Mouse (Mus musculus): ENCODE data around the gene Zfp592.
"Not testable (repeated sequence)": the region's sequence is repeated elsewhere in the genome, so short reads cannot be mapped to it uniquely, and the experiment has no call there.

Gene Zfp592

DNA sequence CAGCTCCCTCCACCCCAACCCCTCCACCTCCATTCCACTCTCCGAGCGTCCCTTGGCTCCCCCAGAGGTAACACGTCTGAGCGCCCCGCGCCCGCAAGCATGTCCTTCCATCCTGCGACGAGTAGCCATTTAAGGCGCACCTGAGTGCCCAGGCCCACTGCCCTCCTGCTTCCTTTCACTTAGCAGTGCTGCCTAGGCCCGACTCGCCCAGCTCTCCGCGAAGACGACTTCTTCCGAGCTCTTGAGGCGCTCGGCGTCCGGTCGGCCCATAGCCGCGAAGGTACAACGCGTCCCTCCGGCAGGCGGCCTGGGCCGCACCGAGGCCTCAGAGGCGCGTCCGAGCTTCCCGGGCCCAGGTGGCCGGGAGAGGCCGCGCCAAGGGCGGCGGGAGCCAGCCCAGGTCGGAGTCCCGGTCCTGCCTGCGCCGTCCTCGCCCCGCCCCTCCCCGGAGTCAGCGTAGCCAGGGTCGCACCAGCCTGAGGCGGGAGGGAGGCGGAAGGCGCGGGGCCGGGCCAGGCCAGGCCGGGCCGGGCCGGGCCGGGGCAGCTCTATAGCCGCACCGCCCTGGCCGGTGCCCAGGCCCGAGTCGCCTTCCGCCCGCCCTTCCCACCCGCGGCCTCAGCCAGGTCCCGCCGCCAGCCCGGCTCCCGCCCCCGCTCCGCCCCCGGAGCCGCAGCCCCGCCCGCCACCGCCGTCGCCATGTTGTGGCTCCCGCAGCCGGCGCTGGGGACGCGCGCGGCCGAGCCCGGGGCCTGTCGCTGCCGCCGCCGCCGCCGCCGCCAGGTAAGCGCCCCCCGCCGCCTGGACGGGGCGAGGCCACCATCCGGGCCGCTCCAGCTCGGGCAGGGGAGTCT lies at the start of gene Zfp592:
TSS of gene Zfp592 (plus strand) at position 702 of the 854 bp plus-strand sequence.
- no peak for DNase-seq (ENCODE audit: low read depth, low spot score)

DNA sequence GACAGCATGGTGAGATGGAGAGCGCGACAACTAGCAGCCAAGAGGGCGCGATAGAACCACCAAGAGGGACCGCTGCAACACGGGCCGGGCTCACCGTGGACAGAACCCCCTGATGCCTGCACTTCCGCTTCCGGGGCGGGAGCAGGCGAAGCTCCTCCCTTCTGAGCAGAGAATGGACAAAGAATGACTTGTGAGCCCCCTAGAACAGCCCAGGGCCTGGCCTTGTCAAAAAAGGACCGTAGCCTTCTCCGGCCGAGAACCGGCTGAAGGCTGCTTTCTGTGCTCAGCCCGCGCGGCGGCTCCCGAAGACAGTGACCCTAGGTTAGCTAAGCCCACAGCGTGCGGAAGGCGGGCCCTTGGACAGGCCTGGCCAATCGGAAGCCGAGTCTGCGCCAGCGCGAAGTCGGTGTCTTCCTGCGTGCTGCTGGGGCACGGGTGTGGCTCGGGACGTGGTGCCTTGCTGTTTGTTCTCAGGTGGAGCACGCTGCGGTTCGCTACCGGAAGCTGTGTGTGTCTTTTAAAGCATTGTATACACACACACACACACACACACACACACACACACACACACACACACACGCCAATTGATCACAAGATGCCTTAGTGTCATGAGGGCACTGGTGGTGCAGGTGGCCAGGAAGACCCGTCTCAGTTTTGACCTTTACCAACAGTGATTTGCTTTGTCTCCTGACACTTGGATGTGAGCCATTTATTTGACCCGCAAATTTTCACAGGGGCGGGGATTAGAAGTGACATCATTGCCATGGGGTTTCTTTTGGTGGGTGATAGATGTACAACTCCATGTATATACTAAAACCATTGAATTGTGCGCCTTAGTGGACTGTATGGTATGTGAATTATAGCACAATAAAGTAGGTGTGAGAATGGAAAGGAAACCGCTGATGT lies 45.8 kb upstream of the Zfp592 start, which contains the start of gene Sec11a:
TSS of gene Sec11a (minus strand) at position 336 of the 906 bp plus-strand sequence.
- DNase-seq (ENCODE audit: low read depth, low spot score), result peak; percentile 93

GRCm38 (mm10) chr7:80951461-80951860 lies 42.0 kb upstream of the Zfp592 start:
- DNase-seq (ENCODE audit: low read depth, low spot score), result no peak

DNA sequence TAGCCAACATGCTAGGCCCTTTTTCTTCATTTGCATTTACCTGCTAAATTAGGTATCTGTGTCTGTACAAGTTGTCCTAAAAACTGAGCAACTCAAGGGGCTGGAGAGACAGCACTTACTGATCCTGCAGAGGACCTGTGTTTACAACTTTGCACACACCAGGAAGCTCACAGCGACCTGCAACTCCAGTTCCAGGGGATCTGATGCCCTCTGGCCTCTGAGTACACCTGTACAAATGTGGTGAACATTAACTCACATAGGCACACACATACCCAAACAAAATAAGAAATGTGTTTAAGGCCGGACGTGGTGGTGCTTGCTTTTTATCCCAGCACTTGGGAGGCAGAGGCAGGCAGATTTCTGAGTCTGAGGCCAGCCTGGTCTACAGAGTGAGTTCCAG lies 41.3 kb upstream of the Zfp592 start:
- DNase-seq (ENCODE audit: low read depth, low spot score), result no peak

GRCm38 (mm10) chr7:80954251-80954650 lies 39.2 kb upstream of the Zfp592 start:
- no peak for DNase-seq (ENCODE audit: low read depth, low spot score)

GRCm38 (mm10) chr7:80956891-80957290 lies 36.6 kb upstream of the Zfp592 start:
- DNase-seq (ENCODE audit: low read depth, low spot score), result no peak

DNA sequence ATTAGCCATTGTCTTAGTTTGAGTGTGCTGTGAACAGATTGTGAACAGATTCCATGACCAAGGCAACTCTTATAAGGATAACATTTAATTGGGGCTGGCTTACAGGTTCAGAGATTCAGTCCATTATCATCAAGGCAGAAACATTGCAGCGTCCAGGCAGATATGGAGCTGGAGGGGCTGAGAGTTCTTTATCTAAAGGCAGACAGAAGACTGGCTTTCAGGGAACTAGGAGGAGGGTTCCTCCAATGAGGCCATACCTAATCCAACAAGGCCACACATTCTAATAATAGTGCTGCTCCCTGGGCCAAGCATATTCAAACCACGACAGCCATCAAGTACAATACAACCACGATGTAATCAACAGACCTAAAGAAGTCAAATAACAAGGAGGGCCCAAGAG lies 34.5 kb upstream of the Zfp592 start:
- no peak for DNase-seq (ENCODE audit: low read depth, low spot score)

- DNase-seq (ENCODE audit: low read depth, low spot score), result no peak
These were observed 30.7 kb upstream of the Zfp592 start for GRCm38 (mm10) chr7:80962799-80963198.

- no peak for DNase-seq (ENCODE audit: low read depth, low spot score)
These were observed 22.6 kb upstream of the Zfp592 start for GRCm38 (mm10) chr7:80970913-80971312.

DNA sequence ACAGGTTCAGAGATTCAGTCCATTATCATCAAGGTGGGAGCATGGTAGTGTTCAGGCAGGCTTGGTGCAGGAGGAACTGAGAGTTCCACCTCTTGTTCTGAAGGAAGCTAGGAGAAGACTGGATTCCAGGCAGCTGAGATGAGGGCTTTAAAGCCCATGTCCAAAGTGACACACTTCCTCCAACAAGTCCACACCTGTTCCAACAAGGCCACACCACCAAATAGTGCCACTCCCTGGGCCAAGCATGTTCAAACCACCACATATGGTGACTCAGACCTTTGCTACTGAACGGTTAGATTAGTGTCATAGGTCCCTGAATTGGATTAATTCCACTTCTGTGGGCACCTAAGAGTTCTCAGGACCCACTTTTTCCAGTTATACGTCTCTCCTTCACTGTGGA lies 22.1 kb upstream of the Zfp592 start:
- no peak for DNase-seq (ENCODE audit: low read depth, low spot score)

DNA sequence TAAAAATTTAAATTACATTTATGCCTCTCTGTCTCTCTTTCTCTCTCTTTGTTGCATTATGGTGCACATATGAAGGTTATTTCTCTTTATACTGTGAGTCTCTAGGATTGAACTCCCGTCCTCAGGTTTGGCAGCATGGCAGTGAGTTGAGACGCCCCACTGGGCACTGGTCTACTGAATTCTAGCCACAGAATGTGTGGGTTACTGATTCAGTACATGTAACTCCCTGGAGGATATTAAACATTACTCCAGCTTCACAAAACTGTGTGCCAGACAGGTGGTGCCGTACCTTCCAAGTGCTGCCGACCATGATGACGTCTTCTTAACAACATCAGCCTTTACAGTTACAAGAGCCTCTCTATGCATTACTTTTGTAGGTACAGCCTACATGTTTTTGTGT lies 21.4 kb upstream of the Zfp592 start:
- no peak for DNase-seq (ENCODE audit: low read depth, low spot score)

GRCm38 (mm10) chr7:80972920-80973637 lies 20.4 kb upstream of the Zfp592 start:
- DNase-seq (ENCODE audit: low read depth, low spot score), result not testable (repeated sequence)

DNA sequence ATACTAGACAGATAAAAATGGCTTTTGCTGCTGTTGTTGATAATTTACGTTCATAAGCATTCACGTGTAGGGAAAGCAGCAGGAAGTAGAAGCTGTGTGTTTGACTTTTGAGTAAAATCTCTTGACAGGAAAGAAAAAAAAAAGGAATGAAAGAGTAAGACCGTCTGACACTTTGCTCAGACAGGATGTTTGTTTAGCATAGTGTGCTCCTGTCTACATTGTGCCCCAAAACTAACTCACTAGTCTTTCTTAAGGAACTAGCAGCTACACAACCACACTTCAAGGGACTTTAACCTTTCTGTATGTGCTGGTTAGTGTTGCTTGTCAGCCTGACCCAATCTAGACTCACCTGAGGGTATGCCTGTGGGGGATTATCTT lies 19.9 kb upstream of the Zfp592 start:
- not testable (repeated sequence) for DNase-seq (ENCODE audit: low read depth, low spot score)

GRCm38 (mm10) chr7:80980566-80980965 lies 12.9 kb upstream of the Zfp592 start:
- DNase-seq (ENCODE audit: low read depth, low spot score), result no peak

GRCm38 (mm10) chr7:80986458-80987187 lies 6.9 kb upstream of the Zfp592 start:
- DNase-seq (ENCODE audit: low read depth, low spot score), result no peak

DNA sequence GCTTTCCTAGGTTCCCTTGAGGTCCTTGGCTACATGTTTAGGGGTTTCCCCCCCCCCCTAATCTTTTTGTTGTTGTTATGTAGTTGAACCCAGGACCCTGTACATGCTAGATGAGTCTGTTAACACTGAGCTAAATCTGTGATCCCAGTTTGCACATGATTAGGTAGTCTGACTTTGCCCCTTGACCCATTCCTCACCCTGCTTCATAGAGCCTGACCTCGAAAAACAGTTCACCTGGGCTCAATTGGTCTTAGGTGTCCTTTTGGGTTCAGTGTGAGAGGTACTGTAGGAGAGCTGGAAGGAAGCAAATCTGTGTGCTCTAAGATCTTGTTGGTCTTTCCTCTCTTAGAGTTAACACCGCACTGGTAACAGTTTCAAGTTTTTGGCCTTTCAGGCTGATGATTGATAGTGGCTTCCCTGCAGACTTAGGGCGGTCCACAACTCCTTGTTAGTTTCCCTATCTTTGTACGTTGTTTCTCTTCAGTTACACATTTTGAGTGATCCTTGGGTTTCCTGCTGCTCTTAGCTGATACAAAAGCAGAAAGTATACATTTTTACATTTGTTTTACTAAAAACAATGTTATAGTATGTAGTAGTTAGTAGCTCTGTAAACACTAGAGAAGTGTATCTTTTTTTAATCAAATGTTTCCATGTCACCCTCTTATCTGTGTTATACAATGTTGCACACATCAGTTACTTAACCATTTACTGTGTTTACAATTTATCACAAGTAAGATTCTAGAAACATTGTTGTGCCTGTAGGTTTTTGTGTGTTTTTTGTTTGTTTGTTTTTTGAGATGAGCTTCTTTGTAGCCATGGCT lies 5.5 kb upstream of the Zfp592 start:
- DNase-seq (ENCODE audit: low read depth, low spot score), result no peak

- no peak for DNase-seq (ENCODE audit: low read depth, low spot score)
These were observed 3.2 kb upstream of the Zfp592 start for GRCm38 (mm10) chr7:80990276-80990675.

DNA sequence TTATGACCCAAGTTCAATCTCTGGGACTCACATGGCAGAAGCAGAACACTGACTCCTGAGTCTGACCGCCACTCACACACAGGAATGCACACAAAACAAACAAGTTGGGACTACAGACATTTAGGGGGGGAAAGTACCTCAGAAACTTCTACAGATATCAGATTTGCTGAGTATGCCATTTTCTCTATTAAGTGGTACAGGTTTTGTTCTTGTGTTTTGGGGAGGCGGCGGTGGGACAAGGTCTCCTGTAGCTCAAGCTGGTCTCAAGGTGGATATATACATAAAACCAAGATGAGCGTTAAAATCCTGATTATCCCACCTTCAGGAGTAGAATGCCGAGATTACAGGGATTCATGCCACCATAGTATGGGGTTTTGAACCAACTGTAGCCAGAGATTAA lies 1.9 kb upstream of the Zfp592 start:
- no peak for DNase-seq (ENCODE audit: low read depth, low spot score)

- no peak for DNase-seq (ENCODE audit: low read depth, low spot score)
These were observed 1.4 kb upstream of the Zfp592 start for GRCm38 (mm10) chr7:80992063-80992462.

DNA sequence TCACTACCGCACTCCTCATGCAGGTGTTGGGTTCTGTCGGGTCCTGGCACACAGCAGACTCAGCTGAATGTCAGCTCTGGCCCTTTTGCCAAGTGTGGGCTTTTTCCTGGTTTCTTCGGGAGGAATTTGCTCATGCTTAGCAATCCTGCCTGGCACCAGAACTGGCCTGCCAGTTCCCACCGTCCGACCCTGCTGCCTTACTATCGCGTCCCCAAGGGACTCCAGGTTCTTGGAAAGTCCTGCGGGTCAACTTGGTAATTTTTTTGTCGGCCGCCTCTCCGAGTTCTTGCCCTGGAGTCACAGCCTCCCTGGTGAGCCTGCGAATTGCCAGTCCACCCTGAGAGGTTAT lies 876 bp upstream of the Zfp592 start:
- no peak for DNase-seq (ENCODE audit: low read depth, low spot score)
